Mouse (Mus musculus) G1E (cell line): ENCODE data around the gene Atxn2.

Source experiments
- CTCF ChIP-seq: IDR thresholded peaks from 2 replicates; pipeline ENCODE4 v1.5.1; 2012; ENCODE audit warnings: low read depth, low read length, inconsistent platforms, mixed read lengths
- GATA2 ChIP-seq: IDR thresholded peaks from 2 replicates; pipeline ENCODE4 v1.6.1; 2012; ENCODE audit warnings: low read depth, low read length, inconsistent platforms, borderline replicate concordance

DNA sequence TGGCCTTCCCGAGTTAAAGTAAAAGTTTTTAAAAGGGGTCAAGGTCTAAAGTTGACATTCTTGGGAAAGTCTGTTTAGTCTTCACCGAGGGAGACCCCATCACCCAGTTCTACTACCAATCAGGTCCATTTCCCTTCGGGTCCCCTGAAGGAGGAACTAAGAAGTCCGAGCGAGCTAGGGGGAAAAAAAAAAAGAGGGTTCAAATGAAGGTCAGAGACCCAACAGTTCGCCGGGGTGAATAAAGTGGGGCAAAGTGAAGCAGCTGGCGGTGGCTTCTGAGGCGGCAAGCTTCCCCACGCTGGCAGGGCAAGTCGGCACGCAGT, 325 bp upstream of the Atxn2 start:
- TF ChIP-seq CTCF (no peak), GATA2 (no peak)
